Comparison of ENCODE assay signal across 10 mouse cellular contexts in genomic region chr12:84100071-84100470, GRCm38 (mm10). TPM values are rescaled to one million over a fixed set of nuclear protein-coding genes. Genes with fewer than 3 reads are reported as not detected.
DNase-seq lines count a peak whose midpoint lies in the region; ATAC-seq lines count a peak whose summit lies in the region.
"Had no signal": no experiment of that assay in that cellular context is flagged by ENCODE, and none has a peak within 500 bp of the region (broad histone marks: within the 10 kb centered on the region; RNA-seq: fewer than 3 reads in every experiment).

No protein-coding gene starts in this region.

- H3K4me2 ChIP-seq in liver, embryonic 11.5 days: peak overlapping the region; percentile 91
- H3K4me2 ChIP-seq in forebrain, embryonic 12.5 days: peak overlapping the region; percentile 79
- H3K4me2 ChIP-seq in intestine, embryonic 15.5 days (replicated peaks): peak overlapping the region; percentile 88
- peak overlapping the region; percentile 73 for H3K4me2 ChIP-seq in neural tube, embryonic 13.5 days

- no peak overlapping the region for H3K27ac ChIP-seq in liver, embryonic 11.5 days (ENCODE audit: low read depth, low read length)
- no peak overlapping the region for H3K27ac ChIP-seq in forebrain, embryonic 12.5 days
- no peak overlapping the region for H3K27ac ChIP-seq in intestine, embryonic 15.5 days
- H3K27ac ChIP-seq in neural tube, embryonic 13.5 days (replicated peaks): no peak overlapping the region

- no peak for DNase-seq in liver, embryonic 11.5 days (ENCODE audit: low spot score)
- DNase-seq in liver: no peak
- DNase-seq in right cerebral cortex, postnatal 14 days: no peak
- no peak for DNase-seq in layer of hippocampus, postnatal 36 days

- H3K36me3 ChIP-seq in liver, embryonic 11.5 days (ENCODE audit: control insufficient read depth, insufficient read depth, low read length): no peaks in the 10 kb centered on the region
- H3K36me3 ChIP-seq in forebrain, embryonic 12.5 days (replicated peaks): no peaks in the 10 kb centered on the region
- no peaks in the 10 kb centered on the region for H3K36me3 ChIP-seq in intestine, embryonic 15.5 days
- no peaks in the 10 kb centered on the region for H3K36me3 ChIP-seq in neural tube, embryonic 13.5 days

- H3K4me3 ChIP-seq in liver, embryonic 11.5 days (ENCODE audit: low read depth, low read length): no peak overlapping the region
- no peak overlapping the region for H3K4me3 ChIP-seq in forebrain, embryonic 12.5 days (replicated peaks)
- H3K4me3 ChIP-seq in intestine, embryonic 15.5 days (replicated peaks): no peak overlapping the region; the same call in 1 of the 2 replicates
- H3K4me3 ChIP-seq in neural tube, embryonic 13.5 days: peak overlapping the region; percentile 53

- H3K27me3 ChIP-seq in liver, embryonic 11.5 days (replicated peaks; ENCODE audit: control insufficient read depth, insufficient read depth, low read length): no peaks in the 10 kb centered on the region
- no peaks in the 10 kb centered on the region for H3K27me3 ChIP-seq in forebrain, embryonic 12.5 days
- no peaks in the 10 kb centered on the region for H3K27me3 ChIP-seq in intestine, embryonic 15.5 days (replicated peaks)
- H3K27me3 ChIP-seq in neural tube, embryonic 13.5 days: no peaks in the 10 kb centered on the region
- H3K27me3 ChIP-seq: Patski had no signal

- 73% methylated on average over 1 of the region's 1 CpGs for WGBS in liver, embryonic 11.5 days
- WGBS in forebrain, embryonic 12.5 days: 46% methylated on average over 1 of the region's 1 CpGs
- 62% methylated on average over 1 of the region's 1 CpGs for WGBS in intestine, embryonic 15.5 days
- 39% methylated on average over 1 of the region's 1 CpGs for WGBS in neural tube, embryonic 13.5 days

- no peaks in the 10 kb centered on the region for H3K9me3 ChIP-seq in liver, embryonic 11.5 days (ENCODE audit: control insufficient read depth, low read length)
- H3K9me3 ChIP-seq in forebrain, embryonic 12.5 days: 0 out of 2 replicates have a peak, but pooled peaks cover 3% of the 10 kb centered on the region
- no peaks in the 10 kb centered on the region for H3K9me3 ChIP-seq in intestine, embryonic 15.5 days
- no peaks in the 10 kb centered on the region for H3K9me3 ChIP-seq in neural tube, embryonic 13.5 days

- H3K9ac ChIP-seq in liver, embryonic 11.5 days (ENCODE audit: low read depth, low read length): no peak overlapping the region
- H3K9ac ChIP-seq in forebrain, embryonic 12.5 days: no peak overlapping the region
- H3K9ac ChIP-seq in intestine, embryonic 15.5 days: no peak overlapping the region
- H3K9ac ChIP-seq in neural tube, embryonic 13.5 days: no peak overlapping the region

- ATAC-seq in liver, embryonic 11.5 days (replicated peaks; ENCODE audit: low FRiP score): no peak
- no peak for ATAC-seq in forebrain, embryonic 12.5 days (ENCODE audit: low FRiP score)
- ATAC-seq in intestine, embryonic 15.5 days: no peak
- ATAC-seq in neural tube, embryonic 13.5 days (ENCODE audit: low read depth): no peak; the same call in 1 of the 2 replicates
- ATAC-seq: Patski had no signal

- H3K4me1 ChIP-seq in liver, embryonic 11.5 days (replicated peaks; ENCODE audit: control insufficient read depth, insufficient read depth, low read length): 0 out of 2 replicates have a peak, but pooled peaks cover 2% of the 10 kb centered on the region
- no peaks in the 10 kb centered on the region for H3K4me1 ChIP-seq in forebrain, embryonic 12.5 days
- no peaks in the 10 kb centered on the region for H3K4me1 ChIP-seq in intestine, embryonic 15.5 days (replicated peaks)
- H3K4me1 ChIP-seq in neural tube, embryonic 13.5 days (replicated peaks): 0 out of 2 replicates have a peak, but pooled peaks cover 4% of the 10 kb centered on the region

RNA-seq across cellular contexts. Expression of gene Acot6, which starts 0.4 kb away (rescaled TPM):
- polyA plus RNA-seq in liver, embryonic 11.5 days (2014; fragmentation: Nextera tagmentation; extraction: Ambion mirVana): 1.0 and 1.4 TPM in 2 replicates
- 0.97 and 1.0 TPM in 2 replicates for polyA plus RNA-seq in forebrain, embryonic 12.5 days (2016; fragmentation: Nextera tagmentation; extraction: Ambion mirVana)
- 2.0 and 2.1 TPM in 2 replicates for polyA plus RNA-seq in intestine, embryonic 15.5 days (2015; fragmentation: Nextera tagmentation; extraction: Ambion mirVana)
- polyA plus RNA-seq in neural tube, embryonic 13.5 days (2015; fragmentation: Nextera tagmentation; extraction: Ambion mirVana): 0.63 and 1.0 TPM in 2 replicates
- 1 to 10 TPM; 4.6 to 5.0 TPM for total RNA-seq in layer of hippocampus, postnatal 36 days (2021)

RNA-seq across cellular contexts. Expression of gene Dnal1, which starts 14.1 kb away (rescaled TPM):
- 2.0 and 2.3 TPM in 2 replicates for polyA plus RNA-seq in liver, embryonic 11.5 days (2014; fragmentation: Nextera tagmentation; extraction: Ambion mirVana)
- polyA plus RNA-seq in forebrain, embryonic 12.5 days (2016; fragmentation: Nextera tagmentation; extraction: Ambion mirVana): 6.8 and 7.8 TPM in 2 replicates
- 3.9 TPM in 2 replicates for polyA plus RNA-seq in intestine, embryonic 15.5 days (2015; fragmentation: Nextera tagmentation; extraction: Ambion mirVana)
- polyA plus RNA-seq in neural tube, embryonic 13.5 days (2015; fragmentation: Nextera tagmentation; extraction: Ambion mirVana): 4.9 and 7.0 TPM in 2 replicates
- total RNA-seq in layer of hippocampus, postnatal 36 days (2021): 100 to 1,000 TPM; 104 to 112 TPM

RNA-seq across cellular contexts. Expression of gene Acot5, which starts 30.9 kb away (rescaled TPM):
- polyA plus RNA-seq in liver, embryonic 11.5 days (2014; fragmentation: Nextera tagmentation; extraction: Ambion mirVana): not detected in 2 replicates
- not detected in 2 replicates for polyA plus RNA-seq in forebrain, embryonic 12.5 days (2016; fragmentation: Nextera tagmentation; extraction: Ambion mirVana)
- 0.18 TPM in 1 of 2 replicates, not detected in the other for polyA plus RNA-seq in intestine, embryonic 15.5 days (2015; fragmentation: Nextera tagmentation; extraction: Ambion mirVana)
- polyA plus RNA-seq in neural tube, embryonic 13.5 days (2015; fragmentation: Nextera tagmentation; extraction: Ambion mirVana): 0.14 and 0.23 TPM in 2 replicates
- total RNA-seq in layer of hippocampus, postnatal 36 days (2021): 1 to 10 TPM; 7.9 to 9.1 TPM
- polyA plus RNA-seq: testis, adult 2 months had no signal

RNA-seq across cellular contexts. Expression of gene Acot3, which starts 48.1 kb away (rescaled TPM):
- 3.0 and 3.8 TPM in 2 replicates for polyA plus RNA-seq in liver, embryonic 11.5 days (2014; fragmentation: Nextera tagmentation; extraction: Ambion mirVana)
- polyA plus RNA-seq in forebrain, embryonic 12.5 days (2016; fragmentation: Nextera tagmentation; extraction: Ambion mirVana): 0.32 and 0.33 TPM in 2 replicates
- 3.2 and 4.8 TPM in 2 replicates for polyA plus RNA-seq in intestine, embryonic 15.5 days (2015; fragmentation: Nextera tagmentation; extraction: Ambion mirVana)
- polyA plus RNA-seq in neural tube, embryonic 13.5 days (2015; fragmentation: Nextera tagmentation; extraction: Ambion mirVana): 0.69 and 0.75 TPM in 2 replicates
- total RNA-seq in layer of hippocampus, postnatal 36 days (2021): 1 to 10 TPM; 2.1 TPM
- total RNA-seq: gastrocnemius, postnatal 10 days had no signal
- polyA plus RNA-seq: testis, adult 2 months had no signal

RNA-seq across cellular contexts. Expression of gene Pnma1, which starts 48.2 kb away (rescaled TPM):
- 0.27 and 0.53 TPM in 2 replicates for polyA plus RNA-seq in liver, embryonic 11.5 days (2014; fragmentation: Nextera tagmentation; extraction: Ambion mirVana)
- 2.8 and 3.4 TPM in 2 replicates for polyA plus RNA-seq in forebrain, embryonic 12.5 days (2016; fragmentation: Nextera tagmentation; extraction: Ambion mirVana)
- 0.59 and 0.63 TPM in 2 replicates for polyA plus RNA-seq in intestine, embryonic 15.5 days (2015; fragmentation: Nextera tagmentation; extraction: Ambion mirVana)
- polyA plus RNA-seq in neural tube, embryonic 13.5 days (2015; fragmentation: Nextera tagmentation; extraction: Ambion mirVana): 3.1 and 3.7 TPM in 2 replicates
- 1 to 10 TPM; 2.3 to 2.8 TPM for total RNA-seq in layer of hippocampus, postnatal 36 days (2021)
